17 mouse cellular contexts compared by ENCODE assay signal in the genomic region with DNA sequence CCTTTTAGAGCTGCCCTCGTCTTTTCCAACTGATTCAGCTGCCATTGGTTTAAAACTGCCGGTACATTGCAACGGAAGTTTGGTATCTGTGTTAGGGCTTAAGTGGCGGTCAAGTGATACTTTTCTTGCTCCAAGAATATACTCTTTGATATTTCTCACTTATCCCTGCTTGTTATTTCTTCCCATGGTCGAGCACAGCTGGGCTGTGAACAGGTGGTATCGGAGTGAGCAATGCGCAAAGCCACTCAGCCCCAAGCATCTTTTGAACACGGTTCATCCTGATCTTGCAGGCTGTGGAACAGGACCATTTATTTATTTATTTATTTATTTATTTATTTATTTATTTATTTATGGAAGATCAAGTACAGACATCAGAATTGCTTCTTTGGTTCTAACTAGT. TPM values are rescaled to one million over a fixed set of nuclear protein-coding genes. Genes with fewer than 3 reads are reported as not detected.
A peak's percentile ranks its signal among the peaks of the same experiment; 100 is the strongest.
DNase-seq lines count a peak whose midpoint lies in the region; ATAC-seq and TF ChIP-seq lines count a peak whose summit lies in the region.
"Had no signal": no experiment of that assay in that cellular context is flagged by ENCODE, and none has a peak within 500 bp of the region (broad histone marks: within the 10 kb centered on the region; RNA-seq: fewer than 3 reads in every experiment).

No protein-coding gene starts in this region.

- no peaks in the 10 kb centered on the region for H3K27me3 ChIP-seq in forebrain, embryonic 13.5 days
- no peaks in the 10 kb centered on the region for H3K27me3 ChIP-seq in forebrain, embryonic 10.5 days (ENCODE audit: poor library complexity, severe bottlenecking)
- no peaks in the 10 kb centered on the region for H3K27me3 ChIP-seq in intestine, embryonic 16.5 days (replicated peaks; ENCODE audit: control insufficient read depth, insufficient read depth, low read length)
- no peaks in the 10 kb centered on the region for H3K27me3 ChIP-seq in intestine, embryonic 15.5 days (replicated peaks)
- H3K27me3 ChIP-seq in lung, embryonic 14.5 days (ENCODE audit: insufficient read depth, low read length), result no peaks in the 10 kb centered on the region
- H3K27me3 ChIP-seq in myocyte (ENCODE audit: control insufficient read depth, insufficient read depth, insufficient read length), result no peaks in the 10 kb centered on the region
- H3K27me3 ChIP-seq: CH12.LX; heart, embryonic 15.5 days; hindbrain, embryonic 13.5 days; Patski had no signal

- H3K9me3 ChIP-seq in forebrain, embryonic 13.5 days (replicated peaks), result no peaks in the 10 kb centered on the region
- H3K9me3 ChIP-seq in forebrain, embryonic 10.5 days, result no peaks in the 10 kb centered on the region
- H3K9me3 ChIP-seq in intestine, embryonic 16.5 days (ENCODE audit: control insufficient read depth, low read length), result no peaks in the 10 kb centered on the region
- H3K9me3 ChIP-seq in intestine, embryonic 15.5 days, result no peaks in the 10 kb centered on the region
- H3K9me3 ChIP-seq in lung, embryonic 14.5 days (ENCODE audit: low read depth, low read length), result no peaks in the 10 kb centered on the region
- H3K9me3 ChIP-seq: forebrain, embryonic 12.5 days; heart, embryonic 15.5 days; hindbrain, embryonic 13.5 days had no signal

- no peak for TF ChIP-seq CTCF in lung, embryonic 14.5 days (IDR thresholded peaks at IDR 0.05; ENCODE audit: low read depth)

- H3K4me2 ChIP-seq in forebrain, embryonic 13.5 days, result no peak overlapping the region
- H3K4me2 ChIP-seq in intestine, embryonic 16.5 days (ENCODE audit: low read depth, low read length), result no peak overlapping the region
- no peak overlapping the region for H3K4me2 ChIP-seq in intestine, embryonic 15.5 days (replicated peaks)
- H3K4me2 ChIP-seq in lung, embryonic 14.5 days, result no peak overlapping the region
- no peak overlapping the region for H3K4me2 ChIP-seq in myocyte (ENCODE audit: low read depth)
- H3K4me2 ChIP-seq: forebrain, embryonic 12.5 days; heart, embryonic 11.5 days; heart, embryonic 15.5 days; hindbrain, embryonic 13.5 days had no signal

- no peak overlapping the region for H3K27ac ChIP-seq in forebrain, embryonic 13.5 days
- no peak overlapping the region for H3K27ac ChIP-seq in forebrain, embryonic 10.5 days
- no peak overlapping the region for H3K27ac ChIP-seq in intestine, embryonic 16.5 days (ENCODE audit: low read length)
- H3K27ac ChIP-seq in intestine, embryonic 15.5 days, result no peak overlapping the region
- no peak overlapping the region for H3K27ac ChIP-seq in lung, embryonic 14.5 days (ENCODE audit: low read depth)
- H3K27ac ChIP-seq: forebrain, embryonic 12.5 days; heart, adult 2 months; heart, embryonic 15.5 days; hindbrain, embryonic 13.5 days; hindbrain, postnatal 0 days had no signal

- H3ac ChIP-seq in myocyte (ENCODE audit: control insufficient read depth, insufficient read length), result no peak overlapping the region

- no peak overlapping the region for H3K9ac ChIP-seq in forebrain, embryonic 13.5 days
- no peak overlapping the region for H3K9ac ChIP-seq in intestine, embryonic 16.5 days (ENCODE audit: low read depth, low read length)
- no peak overlapping the region for H3K9ac ChIP-seq in intestine, embryonic 15.5 days
- no peak overlapping the region for H3K9ac ChIP-seq in lung, embryonic 14.5 days
- H3K9ac ChIP-seq: forebrain, embryonic 12.5 days; heart, embryonic 15.5 days; hindbrain, embryonic 13.5 days had no signal

- peak; percentile 57; the same call in 1 of the 2 replicates for ATAC-seq in forebrain, embryonic 13.5 days
- 0 out of 2 replicates have a peak, but pooled peaks have one; percentile 19 for ATAC-seq in intestine, embryonic 16.5 days
- ATAC-seq in intestine, embryonic 15.5 days, result no peak
- ATAC-seq in lung, embryonic 14.5 days (ENCODE audit: insufficient read depth), result peak; percentile 28; the same call in 1 of the 2 replicates

- peaks cover 18% of the 10 kb centered on the region for H3K4me1 ChIP-seq in forebrain, embryonic 13.5 days
- H3K4me1 ChIP-seq in forebrain, embryonic 10.5 days, result peaks cover 21% of the 10 kb centered on the region
- no peaks in the 10 kb centered on the region for H3K4me1 ChIP-seq in intestine, embryonic 16.5 days (ENCODE audit: control insufficient read depth, insufficient read depth, low read length)
- H3K4me1 ChIP-seq in intestine, embryonic 15.5 days (replicated peaks), result no peaks in the 10 kb centered on the region
- H3K4me1 ChIP-seq in lung, embryonic 14.5 days (ENCODE audit: insufficient read depth), result no peaks in the 10 kb centered on the region

- H3K4me3 ChIP-seq in forebrain, embryonic 13.5 days, result no peak overlapping the region
- H3K4me3 ChIP-seq in forebrain, embryonic 10.5 days, result no peak overlapping the region
- H3K4me3 ChIP-seq in intestine, embryonic 16.5 days (ENCODE audit: low read length), result no peak overlapping the region
- H3K4me3 ChIP-seq in intestine, embryonic 15.5 days (replicated peaks), result no peak overlapping the region
- H3K4me3 ChIP-seq in lung, embryonic 14.5 days (ENCODE audit: low read depth, low read length), result no peak overlapping the region
- H3K4me3 ChIP-seq in myocyte, result no peak overlapping the region
- H3K4me3 ChIP-seq: forebrain, embryonic 12.5 days; heart, adult 2 months; heart, embryonic 15.5 days; hindbrain, embryonic 13.5 days had no signal

- no peak for TF ChIP-seq POLR2A in myocyte (IDR thresholded peaks at IDR 0.05; ENCODE audit: insufficient read length, low read depth)

- DNase-seq in forebrain, embryonic 10.5 days (ENCODE audit: extremely low spot score, low spot score), result no peak
- DNase-seq in lung, embryonic 14.5 days, result no peak
- no peak for DNase-seq in lung, postnatal 4 days
- DNase-seq in thymus, adult 18-20 months, result no peak

- no peaks in the 10 kb centered on the region for H3K36me3 ChIP-seq in forebrain, embryonic 13.5 days (ENCODE audit: poor library complexity, severe bottlenecking)
- no peaks in the 10 kb centered on the region for H3K36me3 ChIP-seq in forebrain, embryonic 10.5 days (replicated peaks)
- no peaks in the 10 kb centered on the region for H3K36me3 ChIP-seq in intestine, embryonic 16.5 days (ENCODE audit: control insufficient read depth, insufficient read depth, low read length)
- no peaks in the 10 kb centered on the region for H3K36me3 ChIP-seq in intestine, embryonic 15.5 days
- H3K36me3 ChIP-seq in lung, embryonic 14.5 days (ENCODE audit: insufficient read depth), result no peaks in the 10 kb centered on the region
- H3K36me3 ChIP-seq in myocyte (ENCODE audit: control insufficient read depth, insufficient read depth), result no peaks in the 10 kb centered on the region
- H3K36me3 ChIP-seq: forebrain, embryonic 12.5 days; heart, embryonic 15.5 days; hindbrain, embryonic 13.5 days had no signal

- WGBS in forebrain, embryonic 13.5 days, result 72% methylated on average over 8 of the region's 8 CpGs
- WGBS in forebrain, embryonic 10.5 days, result 87% methylated on average over 8 of the region's 8 CpGs
- WGBS in intestine, embryonic 16.5 days, result 77% methylated on average over 8 of the region's 8 CpGs
- WGBS in intestine, embryonic 15.5 days, result 79% methylated on average over 8 of the region's 8 CpGs
- 61% methylated on average over 8 of the region's 8 CpGs for WGBS in lung, embryonic 14.5 days

- H3K79me2 ChIP-seq in myocyte (ENCODE audit: control insufficient read depth, insufficient read depth), result no peaks in the 10 kb centered on the region

TF ChIP-seq in myocyte, 11 proteins besides CTCF, POLR2A, EP300 and RAD21:
- no peak for TF ChIP-seq USF1 (IDR thresholded peaks at IDR 0.05; ENCODE audit: low read depth)
- peak; percentile 63 to 94 (median 76) for TF ChIP-seq MYOD1 (IDR thresholded peaks at IDR 0.05; ENCODE audit: control insufficient read depth in 1 of 3, insufficient read length in 2 of 3, low read depth in 2 of 3)
- peak; percentile 89 for TF ChIP-seq TCF12 (IDR thresholded peaks at IDR 0.05; ENCODE audit: insufficient read depth, poor library complexity, severe bottlenecking)
- no peak for TF ChIP-seq E2F4 (IDR thresholded peaks at IDR 0.05; ENCODE audit: insufficient read depth)
- TF ChIP-seq POLR2AphosphoS2 (IDR thresholded peaks at IDR 0.05; ENCODE audit: insufficient read length, low read depth), result no peak
- TF ChIP-seq TCF3 (IDR thresholded peaks at IDR 0.05; ENCODE audit: insufficient read length, low read depth), result peak; percentile 23
- TF ChIP-seq MYOG (IDR thresholded peaks at IDR 0.05; ENCODE audit: control insufficient read depth in 1 of 3, insufficient read depth in 1 of 3, insufficient read length in 2 of 3, low read depth in 2 of 3), result peak; percentile 51 to 91 (median 87)
- no peak for TF ChIP-seq SRF (IDR thresholded peaks at IDR 0.05; ENCODE audit: control insufficient read depth, insufficient read length, low read depth)

RNA-seq across cellular contexts. Expression of gene Ccna1, which starts 24.3 kb away (rescaled TPM):
- 2.7 and 4.9 TPM in 2 replicates for polyA plus RNA-seq in forebrain, embryonic 13.5 days (2015; fragmentation: Nextera tagmentation; extraction: Ambion mirVana)
- polyA plus RNA-seq in forebrain, embryonic 10.5 days (2016; fragmentation: Nextera tagmentation; extraction: Ambion mirVana), result 2.0 and 3.1 TPM in 2 replicates
- polyA plus RNA-seq in intestine, embryonic 16.5 days (2015; fragmentation: Nextera tagmentation; extraction: Ambion mirVana), result 1.3 and 1.8 TPM in 2 replicates
- polyA plus RNA-seq in intestine, embryonic 15.5 days (2015; fragmentation: Nextera tagmentation; extraction: Ambion mirVana), result 1.3 and 1.6 TPM in 2 replicates
- 1.4 and 1.5 TPM in 2 replicates for polyA plus RNA-seq in lung, embryonic 14.5 days (2014; fragmentation: Nextera tagmentation; extraction: Ambion mirVana)
- not detected for polyA plus RNA-seq in myocyte (2012; fragmentation: generic; extraction: Trizol)
- polyA plus RNA-seq: activated CD4-positive, CD25-positive, alpha-beta regulatory T cell, adult 4 months had no signal

RNA-seq across cellular contexts. Expression of gene Spg20, which starts 32.3 kb away (rescaled TPM):
- 26.6 and 28.2 TPM in 2 replicates for polyA plus RNA-seq in forebrain, embryonic 13.5 days (2015; fragmentation: Nextera tagmentation; extraction: Ambion mirVana)
- 56.6 and 58.5 TPM in 2 replicates for polyA plus RNA-seq in forebrain, embryonic 10.5 days (2016; fragmentation: Nextera tagmentation; extraction: Ambion mirVana)
- polyA plus RNA-seq in intestine, embryonic 16.5 days (2015; fragmentation: Nextera tagmentation; extraction: Ambion mirVana), result 31.1 and 34.1 TPM in 2 replicates
- 32.8 and 37.4 TPM in 2 replicates for polyA plus RNA-seq in intestine, embryonic 15.5 days (2015; fragmentation: Nextera tagmentation; extraction: Ambion mirVana)
- polyA plus RNA-seq in lung, embryonic 14.5 days (2014; fragmentation: Nextera tagmentation; extraction: Ambion mirVana), result 45.9 and 46.9 TPM in 2 replicates
- polyA plus RNA-seq in myocyte (2012; fragmentation: generic; extraction: Trizol), result 49.3 TPM

RNA-seq across cellular contexts. Expression of gene Ccdc169, which starts 57.5 kb away (rescaled TPM):
- 0.06 and 0.26 TPM in 2 replicates for polyA plus RNA-seq in forebrain, embryonic 13.5 days (2015; fragmentation: Nextera tagmentation; extraction: Ambion mirVana)
- polyA plus RNA-seq in forebrain, embryonic 10.5 days (2016; fragmentation: Nextera tagmentation; extraction: Ambion mirVana), result 0.06 TPM in 1 of 2 replicates, not detected in the other
- not detected in 2 replicates for polyA plus RNA-seq in intestine, embryonic 16.5 days (2015; fragmentation: Nextera tagmentation; extraction: Ambion mirVana)
- 0.05 TPM in 1 of 2 replicates, not detected in the other for polyA plus RNA-seq in intestine, embryonic 15.5 days (2015; fragmentation: Nextera tagmentation; extraction: Ambion mirVana)
- 0.07 TPM in 1 of 2 replicates, not detected in the other for polyA plus RNA-seq in lung, embryonic 14.5 days (2014; fragmentation: Nextera tagmentation; extraction: Ambion mirVana)
- polyA plus RNA-seq in myocyte (2012; fragmentation: generic; extraction: Trizol), result 0.12 TPM
- polyA plus RNA-seq: activated CD4-positive, CD25-positive, alpha-beta regulatory T cell, adult 4 months; heart, adult 2 months; heart, embryonic 11.5 days; heart, embryonic 15.5 days; hindbrain, postnatal 0 days had no signal
